Mouse (Mus musculus): ENCODE measurements around the gene Nedd4.
"Not testable (repeated sequence)": the region's sequence is repeated elsewhere in the genome, so short reads cannot be mapped to it uniquely, and the experiment has no call there.

Gene Nedd4

GRCm38 (mm10) chr9:72661895-72662661, at the start of gene Nedd4:
Nedd4 (plus strand) TSS chr9:72662346.
- DNase-seq: peak; percentile 97 to 99

DNA sequence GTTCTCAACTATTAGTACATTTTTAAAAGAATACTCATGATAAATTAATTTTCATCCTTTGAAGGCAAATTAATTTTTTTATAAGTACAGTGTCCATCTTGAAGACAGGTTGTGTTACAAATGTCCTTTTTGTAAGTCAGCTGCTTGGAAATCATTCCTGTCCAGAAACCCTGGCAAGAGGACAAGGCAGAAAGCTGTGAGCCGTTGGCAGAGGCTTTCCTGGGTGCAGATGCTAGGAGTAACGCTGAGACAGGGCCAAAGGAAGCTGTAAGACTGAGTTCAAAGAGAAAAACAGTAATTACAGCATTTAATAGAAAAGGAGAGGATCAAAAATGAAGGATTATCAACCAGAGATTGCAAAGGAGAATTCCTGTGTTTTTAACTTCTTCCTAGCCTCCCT, 48.3 kb upstream of the Nedd4 start:
- peak; percentile 82 to 84 for DNase-seq

GRCm38 (mm10) chr9:72614786-72615480, 47.2 kb upstream of the Nedd4 start:
- peak; percentile 44 to 51 for DNase-seq

- no peak for DNase-seq
Observed at GRCm38 (mm10) chr9:72618037-72618436, 44.1 kb upstream of the Nedd4 start.

GRCm38 (mm10) chr9:72623605-72624004, 38.5 kb upstream of the Nedd4 start:
- DNase-seq: no peak

GRCm38 (mm10) chr9:72627598-72627997, 34.5 kb upstream of the Nedd4 start:
- no peak for DNase-seq

DNA sequence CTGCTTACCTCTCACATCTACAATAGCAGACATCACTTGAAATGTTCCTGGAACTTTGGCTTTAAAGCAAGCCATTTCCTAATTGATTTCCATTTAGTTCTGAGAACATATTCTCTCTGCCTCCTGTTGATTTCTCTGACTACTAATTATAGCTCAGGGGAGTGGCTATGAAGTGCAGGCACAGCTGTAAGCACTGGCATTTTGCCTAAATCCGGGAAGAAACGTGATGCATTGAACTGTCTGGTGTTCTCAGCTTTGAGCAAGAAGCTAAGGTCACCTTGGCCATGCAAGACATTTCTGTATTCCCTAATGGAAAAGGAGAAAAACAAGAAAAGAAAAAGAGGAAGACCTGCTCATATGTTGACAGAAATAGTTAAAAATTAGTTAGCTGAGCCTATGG, 33.6 kb upstream of the Nedd4 start:
- DNase-seq: peak; percentile 30 to 31

DNA sequence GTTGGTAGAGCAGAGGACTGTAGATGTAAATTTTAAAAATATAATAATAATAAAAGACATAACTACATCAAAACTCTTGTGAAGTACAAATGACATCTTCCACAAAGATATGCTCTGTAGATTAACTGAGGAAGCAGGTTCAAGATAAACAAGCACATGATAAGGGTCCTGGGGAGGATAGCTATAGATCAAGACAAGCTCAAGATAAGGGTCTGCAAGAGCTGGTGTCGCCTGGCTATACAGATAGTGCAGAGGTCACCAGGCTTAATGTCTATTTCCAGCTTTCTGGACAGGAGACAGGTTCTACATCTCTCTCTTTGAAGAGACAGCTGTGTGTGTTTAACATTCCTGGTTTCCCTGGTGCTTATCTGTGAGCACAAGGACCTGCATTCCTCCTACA, 29.9 kb upstream of the Nedd4 start:
- no peak for DNase-seq

DNA sequence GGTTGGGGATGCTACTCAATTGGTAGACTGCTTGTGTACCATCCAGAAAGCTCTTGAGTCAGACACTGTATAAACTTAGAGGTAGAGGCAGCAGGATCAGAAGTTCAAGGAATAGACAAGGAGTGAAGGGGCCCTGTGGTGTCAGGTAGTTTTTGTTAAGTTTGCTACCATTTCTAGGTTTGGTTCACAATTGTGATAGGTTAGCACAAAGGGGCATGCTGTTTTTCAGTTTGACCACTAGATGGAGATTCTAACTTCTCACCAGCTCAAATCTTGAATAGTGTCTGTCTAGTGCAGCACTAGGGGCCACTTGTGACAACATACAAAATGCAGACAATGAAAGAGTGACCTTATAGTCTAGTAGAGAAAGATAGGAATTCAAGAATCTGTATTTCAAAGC, 27.0 kb upstream of the Nedd4 start:
- peak; percentile 21 to 62 for DNase-seq

DNA sequence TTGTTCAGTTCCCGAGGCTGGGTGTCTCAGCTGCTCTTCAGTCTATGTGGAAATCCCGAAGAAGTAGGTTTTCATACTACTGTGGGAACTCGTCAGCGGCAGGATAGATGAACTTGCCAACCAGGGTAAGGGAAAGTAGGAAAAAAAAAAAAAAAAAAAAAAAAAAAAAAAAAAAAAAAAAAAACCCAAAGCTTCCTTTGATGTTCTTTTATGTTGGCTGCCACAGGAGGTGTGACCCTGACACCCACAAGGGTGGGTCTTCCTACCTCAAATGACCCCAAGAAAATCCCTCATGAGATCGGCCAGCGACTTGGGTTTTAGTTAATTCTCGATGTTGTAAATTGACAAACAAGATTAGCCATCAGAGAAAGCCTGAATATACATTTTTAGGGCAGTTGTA, 25.6 kb upstream of the Nedd4 start:
- DNase-seq: no peak

DNA sequence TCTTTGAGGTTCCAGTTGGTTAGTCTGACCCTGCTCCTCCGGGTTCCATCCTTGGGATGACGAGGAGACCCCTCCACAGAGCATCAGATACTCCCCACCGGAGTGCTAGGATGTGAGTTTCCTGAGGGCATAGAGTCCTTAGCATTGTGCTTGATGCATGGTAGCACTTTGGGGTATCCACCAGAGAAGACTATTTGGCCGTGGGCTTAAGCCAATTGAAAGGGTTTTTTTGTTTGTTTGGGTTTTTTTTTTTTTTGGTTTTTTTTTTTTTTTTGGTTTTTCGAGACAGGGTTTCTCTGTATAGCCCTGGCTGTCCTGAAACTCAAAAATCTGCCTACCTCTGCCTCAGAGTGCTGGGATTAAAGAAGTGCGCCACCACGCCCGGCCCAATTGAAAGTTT, 24.9 kb upstream of the Nedd4 start:
- DNase-seq: no peak

DNA sequence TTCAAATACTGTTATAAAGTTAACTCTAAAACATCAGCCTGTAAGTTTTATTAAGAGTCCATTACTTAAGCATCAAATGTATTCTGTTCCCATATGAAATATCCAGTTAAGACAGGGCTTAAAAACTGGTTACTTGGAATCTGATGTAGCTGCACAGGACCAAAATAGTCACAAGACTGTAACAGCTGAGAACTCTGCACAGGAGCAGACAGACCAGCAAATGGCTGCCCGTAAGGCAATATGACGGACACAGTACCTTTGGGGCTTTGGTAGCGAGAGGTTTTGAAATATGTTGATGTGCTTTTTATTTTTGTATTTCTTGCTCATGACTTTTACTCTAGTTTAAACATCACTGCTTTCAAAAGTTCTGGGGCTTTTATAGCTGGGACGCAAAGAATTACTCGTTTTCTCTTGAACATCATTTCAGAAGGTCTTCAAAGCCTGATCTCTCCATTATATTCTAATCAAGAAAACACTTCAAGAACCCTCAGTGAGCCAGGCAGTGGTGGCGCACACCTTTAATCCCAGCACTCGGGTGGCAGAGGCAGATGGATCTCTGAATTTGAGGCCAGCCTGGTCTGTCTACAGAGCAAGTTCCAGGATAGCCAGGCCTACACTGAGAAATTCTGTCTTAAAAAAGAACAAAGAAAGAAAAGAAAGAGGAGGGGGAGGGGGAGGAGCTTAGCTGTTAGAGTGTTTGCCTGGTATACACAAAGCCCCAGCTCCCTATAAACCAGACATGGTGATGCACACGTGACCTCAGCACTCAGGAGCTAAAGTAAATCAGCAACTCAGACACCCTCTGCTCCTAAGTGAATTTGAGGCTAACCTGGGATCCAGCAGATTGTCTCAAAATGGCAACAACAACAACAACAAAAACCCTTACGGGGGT, 22.9 kb upstream of the Nedd4 start:
- no peak for DNase-seq

DNA sequence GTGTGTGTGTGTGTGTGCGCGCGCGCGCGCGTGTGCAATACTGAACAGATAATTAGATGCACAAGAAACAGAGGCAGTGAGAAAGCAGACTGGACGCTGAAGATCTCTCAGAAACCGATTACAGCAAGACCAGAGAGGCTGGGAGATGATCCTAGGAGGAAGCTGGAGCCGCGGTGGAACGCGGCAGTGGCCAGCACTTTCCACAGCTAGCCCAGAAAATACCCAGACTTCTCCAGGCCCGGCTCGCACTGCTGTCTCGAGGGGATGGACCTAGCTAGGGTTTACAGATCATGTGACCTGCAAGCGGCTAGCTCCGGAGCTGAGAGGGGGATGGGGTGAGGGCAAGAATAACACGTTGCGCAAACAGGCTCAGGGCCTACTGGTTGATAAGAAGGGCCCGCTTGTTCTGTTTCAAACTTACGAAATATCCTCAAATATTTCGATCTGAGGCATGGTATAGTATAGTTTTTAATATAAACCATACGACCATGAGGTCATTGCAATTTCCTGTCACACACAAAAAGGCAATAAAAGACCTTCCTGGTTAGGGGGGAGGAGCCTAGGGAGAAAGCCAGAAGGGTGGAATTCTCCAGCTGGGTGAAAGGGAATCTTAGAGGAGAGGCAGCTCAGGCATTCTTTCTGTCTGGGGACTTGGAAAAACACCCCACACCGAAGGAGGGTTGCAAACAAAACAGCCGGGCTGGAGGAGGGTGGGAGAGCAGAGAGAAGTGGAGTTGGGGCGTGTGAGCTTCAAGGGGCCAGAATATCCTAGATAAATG, 22.1 kb upstream of the Nedd4 start:
- DNase-seq: peak; percentile 90

GRCm38 (mm10) chr9:72640642-72641041, 21.5 kb upstream of the Nedd4 start:
- DNase-seq: no peak

- DNase-seq: no peak
Observed at GRCm38 (mm10) chr9:72641093-72641680, 21.0 kb upstream of the Nedd4 start.

- not testable (repeated sequence) for DNase-seq
Observed at GRCm38 (mm10) chr9:72642756-72643447, 19.2 kb upstream of the Nedd4 start.

- DNase-seq: no peak
Observed at GRCm38 (mm10) chr9:72643651-72644417, 18.3 kb upstream of the Nedd4 start.

GRCm38 (mm10) chr9:72644418-72645110, 17.6 kb upstream of the Nedd4 start:
- no peak for DNase-seq

DNA sequence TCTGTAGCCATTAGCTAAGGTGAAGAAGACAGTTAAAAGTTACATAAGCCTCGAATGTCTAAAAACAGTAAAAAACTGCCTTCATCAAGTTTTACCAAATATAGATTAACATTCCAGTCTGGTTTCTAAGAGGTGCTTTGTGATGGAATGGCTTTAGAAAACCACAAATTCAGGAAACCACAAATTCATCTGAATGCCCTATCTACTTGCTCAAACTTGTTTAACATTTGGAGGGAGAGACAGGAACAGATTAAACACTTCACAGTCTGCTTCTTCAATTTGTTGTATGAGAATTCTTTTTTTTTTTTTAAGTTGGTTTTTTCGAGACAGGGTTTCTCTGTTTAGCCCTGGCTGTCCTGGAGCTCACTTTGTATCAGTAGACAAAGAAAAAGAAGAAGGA, 12.4 kb upstream of the Nedd4 start:
- no peak for DNase-seq

GRCm38 (mm10) chr9:72652961-72653360, 9.2 kb upstream of the Nedd4 start:
- DNase-seq: no peak
